Mouse (Mus musculus) c-Kit-positive CD71-positive TER-119-positive erythroid progenitor cells, embryonic 14.5 days (primary cell): ENCODE measurements at regions not wholly inside any gene's neighbourhood (a gene's known extent, or its start where the extent isn't known, plus 50 kb on each side); places are given as distances from the start of the nearest gene placed in this dataset.
"Not testable (repeated sequence)": the region's sequence is repeated elsewhere in the genome, so short reads cannot be mapped to it uniquely, and the experiment has no call there.

ENCODE experiments used
- DNase-seq: peaks from one replicate; pipeline ENCODE4 v3.0.0-alpha.2; 2013; ENCODE audit warnings: low spot score

- DNase-seq, result not testable (repeated sequence)
Observed at GRCm38 (mm10) chr4:8462414-8462813, 223.6 kb upstream of the Car8 start.

DNA sequence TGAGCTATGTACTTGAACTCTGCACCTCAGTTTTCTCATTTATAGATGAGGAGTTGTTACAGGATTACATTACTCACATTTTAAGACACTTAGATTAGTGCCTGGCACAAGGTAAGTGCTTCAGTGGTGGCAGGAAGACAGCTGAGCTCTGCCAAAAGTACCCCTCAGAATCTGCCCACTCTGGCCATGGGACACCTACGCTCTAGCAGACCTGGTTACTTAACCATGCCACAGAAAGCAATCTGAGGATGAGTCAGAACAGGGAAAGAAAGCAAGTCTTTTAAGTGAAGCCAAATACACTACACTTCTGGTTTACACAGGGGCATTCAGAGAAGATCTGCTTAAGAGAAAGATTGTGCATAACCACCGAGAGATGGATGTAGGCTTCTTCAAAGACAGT lies 215.5 kb upstream of the Car8 start:
- DNase-seq, result no peak

DNA sequence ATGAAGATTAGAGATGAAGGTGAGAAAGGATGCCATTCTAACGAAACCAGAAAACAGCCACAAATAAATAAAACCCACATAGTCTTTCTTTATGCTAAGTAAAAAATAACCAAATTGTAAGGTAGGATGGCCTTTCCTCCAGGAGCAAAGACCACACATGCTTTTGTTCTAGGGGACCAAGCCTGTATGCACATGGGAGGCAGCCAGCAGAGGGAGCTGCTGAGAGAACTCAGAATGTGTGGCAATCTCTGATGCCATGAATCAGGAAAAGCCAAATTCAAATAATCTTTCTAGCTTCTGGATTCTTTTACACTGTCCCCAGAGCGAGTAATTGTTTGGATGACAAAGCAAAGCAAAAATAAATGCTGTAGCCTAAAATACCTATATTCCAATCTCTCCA lies 193.6 kb upstream of the Car8 start:
- peak; percentile 6 for DNase-seq

DNA sequence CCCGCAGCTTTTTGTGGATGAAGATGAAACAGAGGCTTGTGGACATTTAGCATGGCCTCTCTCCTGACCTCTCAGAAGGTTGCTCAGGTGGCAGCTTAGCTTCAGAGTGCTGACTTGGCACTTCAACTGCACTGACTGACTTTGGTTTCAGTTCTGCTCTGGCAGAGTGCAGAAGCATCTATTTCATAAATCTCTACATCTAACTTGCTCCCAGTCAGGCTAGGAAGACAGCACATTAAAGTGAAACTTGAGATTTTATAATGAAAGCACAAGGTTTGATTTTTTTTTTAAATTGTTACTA lies 192.1 kb upstream of the Car8 start:
- no peak for DNase-seq

GRCm38 (mm10) chr4:8430269-8431031 lies 191.6 kb upstream of the Car8 start:
- DNase-seq, result no peak

- DNase-seq, result no peak
Observed at GRCm38 (mm10) chr4:8429771-8430170, 190.9 kb upstream of the Car8 start.

DNA sequence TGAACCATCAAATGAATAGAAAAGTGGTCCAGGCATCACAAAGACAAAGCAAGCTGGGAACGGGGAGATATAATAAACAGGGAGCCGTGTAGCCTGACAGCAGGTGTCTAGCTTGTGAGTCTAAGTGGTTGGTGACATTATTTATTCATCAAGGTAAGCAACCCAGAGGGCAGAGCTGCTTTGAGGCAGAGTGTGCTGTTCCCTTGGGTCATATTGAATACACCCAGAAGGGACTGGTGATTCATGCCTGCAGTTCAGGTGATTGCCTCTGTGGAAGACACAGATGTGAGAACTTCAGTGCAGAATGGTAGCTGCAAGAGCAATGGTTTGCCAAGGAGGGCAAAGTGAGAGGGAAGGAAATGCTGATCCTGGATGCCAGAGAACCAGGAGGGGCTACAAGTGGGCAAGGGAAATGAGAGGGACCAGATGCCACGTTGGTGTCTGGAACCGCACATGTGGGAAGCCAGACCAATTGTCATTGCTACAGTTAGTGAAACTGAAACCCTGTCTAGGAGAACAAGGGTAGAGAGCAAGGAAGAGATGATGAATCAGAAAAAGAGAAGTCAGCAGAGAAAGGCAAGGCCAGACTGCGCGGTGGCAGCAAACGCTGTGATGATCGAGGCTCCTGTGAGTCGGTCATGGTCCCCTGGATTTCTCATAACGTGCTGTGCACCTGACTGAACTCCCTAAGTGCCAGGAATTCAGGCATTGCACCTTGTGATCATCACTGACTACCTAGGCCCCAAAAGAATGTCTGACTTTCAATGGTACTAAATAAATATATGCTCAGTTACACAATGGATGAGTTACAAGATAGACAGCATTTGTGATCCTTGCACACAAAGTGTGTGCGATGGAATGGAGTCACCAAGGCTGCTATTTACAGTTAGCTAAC lies 190.0 kb upstream of the Car8 start:
- no peak for DNase-seq

GRCm38 (mm10) chr4:8427812-8428211 lies 189.0 kb upstream of the Car8 start:
- DNase-seq, result no peak

- DNase-seq, result no peak
Observed at GRCm38 (mm10) chr4:8423392-8424045, 184.7 kb upstream of the Car8 start.

GRCm38 (mm10) chr4:8421285-8421684 lies 182.4 kb upstream of the Car8 start:
- no peak for DNase-seq

DNA sequence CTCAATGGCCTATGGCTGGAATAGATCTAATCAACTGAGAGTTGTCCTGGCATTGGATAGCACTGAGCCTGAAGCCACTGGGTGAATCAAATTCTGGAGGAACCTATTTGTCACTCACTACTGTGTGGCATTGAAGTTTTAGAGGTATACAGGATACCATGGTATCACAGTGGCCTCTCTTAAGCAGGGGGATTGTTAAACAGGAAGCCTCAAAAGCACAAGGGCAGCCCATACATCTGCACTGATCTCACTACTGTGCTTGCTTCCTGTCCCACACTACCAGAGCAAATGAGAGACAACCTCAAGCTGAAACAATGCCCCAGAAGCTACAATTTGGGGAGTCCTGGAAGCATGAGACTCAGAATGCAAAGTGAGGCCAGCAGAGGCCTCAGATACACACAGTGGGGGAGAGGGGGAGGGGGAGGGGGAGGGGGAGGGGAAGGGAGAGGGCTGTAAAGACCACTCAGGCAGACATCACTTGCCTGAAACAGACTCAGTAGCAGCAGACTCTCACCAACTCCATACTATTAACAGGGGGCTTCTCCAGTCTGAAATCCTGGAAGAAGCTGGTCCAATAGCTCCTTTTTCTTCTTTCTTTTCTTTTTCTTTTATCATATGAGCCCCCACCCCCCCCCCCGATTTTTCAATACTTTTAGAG lies 179.7 kb upstream of the Car8 start:
- DNase-seq, result no peak

DNA sequence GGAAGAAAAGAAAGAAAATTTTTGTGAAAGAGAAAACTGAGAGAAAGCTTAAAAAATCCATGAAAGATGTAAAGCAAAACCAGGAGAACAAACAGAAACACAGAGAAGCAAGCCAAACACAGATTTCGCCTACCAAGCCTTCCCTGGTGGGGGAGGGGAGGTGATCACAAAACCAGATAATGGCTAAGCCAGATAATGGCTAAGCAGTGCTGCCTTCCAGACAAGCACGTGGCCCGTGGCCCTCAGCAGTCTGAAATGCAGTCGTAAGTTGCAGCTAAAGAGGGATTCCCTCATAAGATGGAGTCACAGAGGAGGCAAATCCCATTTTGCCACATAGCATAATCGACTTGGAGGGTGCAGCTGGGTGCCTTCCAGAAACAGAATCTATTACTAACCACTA lies 179.0 kb upstream of the Car8 start:
- DNase-seq, result no peak

- DNase-seq, result no peak
Observed at GRCm38 (mm10) chr4:8413307-8413706, 174.5 kb upstream of the Car8 start.

GRCm38 (mm10) chr4:8400069-8400468 lies 161.2 kb upstream of the Car8 start:
- no peak for DNase-seq

DNA sequence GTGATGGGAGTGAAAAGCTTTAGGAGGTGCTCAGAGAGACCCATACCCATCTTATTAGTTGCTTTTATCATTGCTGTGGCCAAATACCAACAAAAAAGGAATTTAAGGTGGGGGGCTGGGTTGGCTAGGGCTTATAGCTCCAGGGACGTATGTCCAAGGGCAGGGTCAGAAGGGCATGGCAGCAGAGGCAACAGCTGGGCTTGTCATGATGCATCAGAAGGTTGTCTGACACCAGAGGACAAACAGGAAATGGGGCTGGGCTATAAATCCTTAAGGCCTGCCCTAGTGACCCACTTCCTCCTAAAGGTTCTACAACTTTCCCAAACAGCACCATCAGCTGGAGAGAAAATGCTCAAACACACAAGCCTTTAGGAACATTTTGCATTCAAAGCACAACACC lies 160.6 kb upstream of the Car8 start:
- no peak for DNase-seq

GRCm38 (mm10) chr4:8398969-8399368 lies 160.1 kb upstream of the Car8 start:
- DNase-seq, result no peak

DNA sequence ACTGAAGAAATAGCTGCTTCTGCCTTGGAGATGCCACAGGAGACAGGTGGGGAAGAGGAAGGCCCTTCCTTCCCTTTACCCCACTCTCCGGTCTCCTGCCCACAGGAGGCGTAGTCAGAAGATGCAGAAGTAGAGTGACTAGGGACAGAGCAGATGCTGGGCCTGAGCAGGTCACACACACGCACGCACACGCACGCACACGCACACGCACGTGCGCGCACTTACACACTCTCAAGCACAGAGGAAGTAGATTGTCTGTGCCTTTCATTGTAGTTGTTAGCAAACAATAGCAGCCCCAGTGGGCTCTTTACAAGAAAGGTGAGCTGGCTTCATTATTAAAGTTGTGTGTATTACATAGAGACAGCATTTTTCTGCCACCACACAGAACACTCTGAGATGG lies 144.3 kb upstream of the Car8 start:
- no peak for DNase-seq

DNA sequence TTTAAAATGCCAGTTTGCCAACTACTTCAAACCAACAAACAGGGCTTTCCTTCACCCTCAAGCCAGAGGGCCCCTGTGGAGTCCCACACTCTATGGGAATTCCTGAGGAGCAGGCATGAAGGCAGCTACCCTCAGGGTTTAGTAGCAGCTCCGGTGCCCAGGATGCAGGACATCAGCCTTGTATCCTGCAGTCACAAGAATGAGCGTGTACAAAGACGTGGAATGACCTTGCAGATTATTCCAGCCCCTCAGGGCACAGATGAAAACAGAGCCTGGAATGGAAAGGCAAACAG lies 143.2 kb upstream of the Car8 start:
- DNase-seq, result no peak

GRCm38 (mm10) chr4:8381408-8382124 lies 142.7 kb upstream of the Car8 start:
- DNase-seq, result no peak

DNA sequence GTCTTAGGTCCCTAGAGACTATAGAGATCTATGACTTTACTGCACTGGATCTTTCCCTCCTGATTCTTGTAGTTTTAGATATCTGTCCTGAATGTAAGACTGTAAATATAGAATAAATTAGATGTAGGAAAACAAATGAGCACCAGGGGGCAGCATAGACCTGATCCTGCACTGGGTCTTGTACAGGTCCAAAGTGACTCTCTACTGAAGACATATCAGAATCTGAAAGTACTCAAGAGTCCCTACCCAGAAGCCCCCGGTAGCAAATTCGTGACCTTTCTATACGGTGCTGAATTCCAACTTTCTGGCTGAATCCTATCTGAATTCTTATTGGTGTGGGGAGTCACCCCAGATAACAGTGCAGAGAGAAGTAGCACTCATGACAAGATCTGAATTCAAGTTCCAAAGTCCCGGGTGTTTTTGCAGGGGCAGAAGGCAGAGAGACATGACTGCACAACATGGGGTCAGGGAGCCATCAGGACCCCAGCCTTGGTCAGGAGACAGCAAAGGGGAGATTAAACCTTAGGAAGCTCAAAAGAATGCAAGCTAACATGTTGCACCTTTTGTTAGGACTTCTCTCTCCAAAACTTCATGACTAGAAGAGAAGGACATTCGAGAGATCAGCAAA lies 142.0 kb upstream of the Car8 start:
- DNase-seq, result peak; percentile 37

DNA sequence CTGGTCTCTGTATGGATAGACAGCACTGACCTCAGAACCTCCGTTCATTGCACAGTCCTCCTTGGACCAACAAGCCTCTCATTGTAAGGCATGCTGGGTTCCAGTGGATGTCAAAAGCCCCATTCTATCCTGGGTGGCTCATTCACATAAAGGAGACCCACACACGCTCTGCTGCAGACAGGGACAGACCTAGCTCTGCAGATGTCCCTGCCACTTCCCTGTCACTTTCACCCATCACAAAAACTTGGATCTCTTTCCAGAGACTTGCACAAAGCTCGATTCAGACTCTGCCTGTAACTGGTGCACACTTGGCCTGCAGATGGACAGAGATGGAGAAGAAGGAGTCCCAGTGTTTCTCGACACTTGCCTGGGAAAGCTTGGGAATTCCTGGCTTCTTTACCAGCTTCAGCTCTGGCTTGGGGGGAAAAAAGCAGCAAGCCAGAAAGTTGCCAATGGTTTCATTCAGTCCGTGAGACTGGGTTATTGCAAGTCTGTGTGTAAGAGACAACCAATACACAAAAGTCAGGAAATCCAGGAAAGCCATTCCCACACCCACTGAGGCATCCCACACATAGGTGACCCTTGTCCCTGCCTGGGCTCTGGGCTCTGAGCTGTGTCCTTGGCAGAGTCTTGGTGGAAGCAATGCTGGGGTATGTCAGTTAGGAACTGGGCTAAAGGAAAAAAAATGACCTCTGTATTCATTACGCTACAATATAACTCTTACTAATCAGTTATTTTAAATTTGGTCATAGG lies 136.1 kb upstream of the Car8 start:
- no peak for DNase-seq
